Mouse (Mus musculus) neural tube, embryonic 14.5 days (tissue): ENCODE measurements around the gene Tirap. TPM values are rescaled to one million over a fixed set of nuclear protein-coding genes. Genes with fewer than 3 reads are reported as not detected.

ENCODE experiments used
- ATAC-seq: fragments of 200-750 bp; cut with Nextera tagmentation; 2 replicates; pipeline ENCODE4 v1.8.0; 2017; ENCODE audit warnings: low read depth, mild to moderate bottlenecking, moderate TSS enrichment, moderate library complexity
- H3K27ac ChIP-seq: fragments of 300-500 bp; sonication (generic); 2 replicates; pipeline ENCODE4 v1.5.1; 2014; ENCODE audit warnings: low read depth, mild to moderate bottlenecking, control low read depth, low read length, moderate library complexity, mixed read lengths
- H3K27me3 ChIP-seq: fragments of 300-500 bp; sonication (generic); 2 replicates; pipeline ENCODE4 v1.6.1; 2014; ENCODE audit warnings: low read length; ENCODE audit not compliant: control insufficient read depth, insufficient read depth
- H3K36me3 ChIP-seq: fragments of 300-500 bp; sonication (generic); 2 replicates; pipeline ENCODE4 v1.6.1; 2014; ENCODE audit warnings: low read length, mixed read lengths; ENCODE audit not compliant: control insufficient read depth, insufficient read depth
- H3K4me1 ChIP-seq: fragments of 300-500 bp; sonication (generic); 2 replicates; pipeline ENCODE4 v1.6.1; 2014; ENCODE audit warnings: low read length; ENCODE audit not compliant: control insufficient read depth, insufficient read depth
- H3K4me2 ChIP-seq: fragments of 300-500 bp; sonication (generic); 2 replicates; pipeline ENCODE4 v1.6.1; 2014; ENCODE audit warnings: mild to moderate bottlenecking, low read depth, low read length, control low read depth
- H3K4me3 ChIP-seq: fragments of 300-500 bp; sonication (generic); 2 replicates; pipeline ENCODE4 v1.5.1; 2014; ENCODE audit warnings: low read depth, low read length, control low read depth, mixed read lengths
- H3K9ac ChIP-seq: fragments of 300-500 bp; sonication (generic); replicated peaks from 2 replicates; pipeline ENCODE4 v1.6.1; 2014; ENCODE audit warnings: low read depth, mild to moderate bottlenecking, control low read depth, low read length, mixed read lengths
- H3K9me3 ChIP-seq: fragments of 300-500 bp; sonication (generic); 2 replicates; pipeline ENCODE4 v1.6.1; 2016; ENCODE audit warnings: low read length; ENCODE audit not compliant: control insufficient read depth
- WGBS: fragments of 180-500 bp; shearing (Covaris S2); extraction: QIAGEN DNeasy Blood & Tissue Kit; methylation state at CpG from one replicate; pipeline ENCODE4 v1.1.7; 2014; 5-methylcytosine and 5-hydroxymethylcytosine counted together
- polyA plus RNA-seq: library from polyadenylated mRNA; unstranded; fragments of >200 nt; fragmentation: Nextera tagmentation; extraction: Ambion mirVana; gene quantifications from 2 replicates; pipeline ENCODE4 v1.2.1, GENCODE M21; 2014

Gene Tirap
- polyA plus RNA-seq, 1 experiment from 2014 or later, result 3.8 TPM

GRCm38 (mm10) chr9:35197625-35198024 lies 2.5 kb downstream of the Tirap start:
- WGBS, result 97% methylated on average over 3 of the region's 3 CpGs
- Histone ChIP-seq H3K27me3 (no peaks in the 10 kb centered on the region), H3K27ac (no peak overlapping the region), H3K9ac (no peak overlapping the region), H3K36me3 (no peaks in the 10 kb centered on the region), H3K4me1 (peaks cover 11% of the 10 kb centered on the region), H3K4me2 (no peak overlapping the region), H3K4me3 (no peak overlapping the region), H3K9me3 (no peaks in the 10 kb centered on the region)
- no peak for ATAC-seq

- WGBS, result 97% methylated on average over 3 of the region's 3 CpGs
- Histone ChIP-seq H3K36me3 (no peaks in the 10 kb centered on the region), H3K4me1 (no peaks in the 10 kb centered on the region), H3K9me3 (no peaks in the 10 kb centered on the region), H3K9ac (no peak overlapping the region), H3K27ac (no peak overlapping the region), H3K4me3 (no peak overlapping the region), H3K27me3 (no peaks in the 10 kb centered on the region), H3K4me2 (no peak overlapping the region)
- ATAC-seq, result no peak
Measured at GRCm38 (mm10) chr9:35194048-35194447, 6.0 kb downstream of the Tirap start.

GRCm38 (mm10) chr9:35192983-35193542 lies 7.0 kb downstream of the Tirap start:
- no peak overlapping the region for H3K27ac ChIP-seq
- WGBS, result 82% methylated on average over 11 of the region's 11 CpGs
- H3K9ac ChIP-seq, result no peak overlapping the region
- H3K4me1 ChIP-seq, result no peaks in the 10 kb centered on the region
- H3K9me3 ChIP-seq, result no peaks in the 10 kb centered on the region
- ATAC-seq, result no peak
- H3K27me3 ChIP-seq, result no peaks in the 10 kb centered on the region
- H3K4me2 ChIP-seq, result no peak overlapping the region
- no peaks in the 10 kb centered on the region for H3K36me3 ChIP-seq
- no peak overlapping the region for H3K4me3 ChIP-seq

- H3K27ac ChIP-seq, result no peak overlapping the region
- no peaks in the 10 kb centered on the region for H3K36me3 ChIP-seq
- H3K4me2 ChIP-seq, result no peak overlapping the region
- H3K9me3 ChIP-seq, result no peaks in the 10 kb centered on the region
- no peaks in the 10 kb centered on the region for H3K4me1 ChIP-seq
- 66% methylated on average over 22 of the region's 22 CpGs for WGBS
- no peak overlapping the region for H3K4me3 ChIP-seq
- H3K9ac ChIP-seq, result no peak overlapping the region
- ATAC-seq, result peak; percentile 68; the same call in 1 of the 2 replicates
- H3K27me3 ChIP-seq, result no peaks in the 10 kb centered on the region
Measured at GRCm38 (mm10) chr9:35188700-35189099, 11.4 kb downstream of the Tirap start.

- H3K9ac ChIP-seq, result no peak overlapping the region
- H3K4me3 ChIP-seq, result no peak overlapping the region
- WGBS, result 90% methylated on average over 10 of the region's 10 CpGs
- H3K4me2 ChIP-seq, result no peak overlapping the region
- no peaks in the 10 kb centered on the region for H3K36me3 ChIP-seq
- H3K27ac ChIP-seq, result no peak overlapping the region
- ATAC-seq, result no peak
- no peaks in the 10 kb centered on the region for H3K4me1 ChIP-seq
- H3K27me3 ChIP-seq, result no peaks in the 10 kb centered on the region
- no peaks in the 10 kb centered on the region for H3K9me3 ChIP-seq
Measured at GRCm38 (mm10) chr9:35187351-35187903, 12.7 kb downstream of the Tirap start.

GRCm38 (mm10) chr9:35186430-35186829 lies 13.7 kb downstream of the Tirap start:
- no peaks in the 10 kb centered on the region for H3K4me1 ChIP-seq
- H3K27me3 ChIP-seq, result no peaks in the 10 kb centered on the region
- H3K4me3 ChIP-seq, result no peak overlapping the region
- no peak overlapping the region for H3K4me2 ChIP-seq
- no peak overlapping the region for H3K27ac ChIP-seq
- no peaks in the 10 kb centered on the region for H3K9me3 ChIP-seq
- WGBS, result 82% methylated on average over 4 of the region's 4 CpGs
- no peak for ATAC-seq
- no peaks in the 10 kb centered on the region for H3K36me3 ChIP-seq
- no peak overlapping the region for H3K9ac ChIP-seq

GRCm38 (mm10) chr9:35183359-35183758 lies 16.7 kb downstream of the Tirap start:
- no peak for ATAC-seq
- H3K9ac ChIP-seq, result no peak overlapping the region
- no peaks in the 10 kb centered on the region for H3K9me3 ChIP-seq
- H3K4me1 ChIP-seq, result no peaks in the 10 kb centered on the region
- no peak overlapping the region for H3K27ac ChIP-seq
- H3K4me3 ChIP-seq, result no peak overlapping the region
- 76% methylated on average over 5 of the region's 5 CpGs for WGBS
- no peaks in the 10 kb centered on the region for H3K36me3 ChIP-seq
- no peaks in the 10 kb centered on the region for H3K27me3 ChIP-seq
- H3K4me2 ChIP-seq, result no peak overlapping the region

GRCm38 (mm10) chr9:35182832-35183231 lies 17.3 kb downstream of the Tirap start:
- H3K27ac ChIP-seq, result no peak overlapping the region
- no peaks in the 10 kb centered on the region for H3K27me3 ChIP-seq
- no peak overlapping the region for H3K4me2 ChIP-seq
- WGBS, result 92% methylated on average over 2 of the region's 2 CpGs
- ATAC-seq, result no peak
- no peaks in the 10 kb centered on the region for H3K4me1 ChIP-seq
- no peaks in the 10 kb centered on the region for H3K9me3 ChIP-seq
- H3K9ac ChIP-seq, result no peak overlapping the region
- H3K36me3 ChIP-seq, result no peaks in the 10 kb centered on the region
- H3K4me3 ChIP-seq, result no peak overlapping the region

GRCm38 (mm10) chr9:35176124-35176659 lies 23.9 kb downstream of the Tirap start:
- Histone ChIP-seq H3K4me1 (peaks cover 10% of the 10 kb centered on the region), H3K4me3 (peak overlapping the region; percentile 52), H3K27me3 (no peaks in the 10 kb centered on the region), H3K9me3 (no peaks in the 10 kb centered on the region), H3K36me3 (no peaks in the 10 kb centered on the region), H3K27ac (no peak overlapping the region), H3K9ac (no peak overlapping the region), H3K4me2 (peak overlapping the region; percentile 50)
- WGBS, result 53% methylated on average over 14 of the region's 14 CpGs
- ATAC-seq, result peak; percentile 29
